Mouse (Mus musculus): ENCODE results near the gene Mbnl2. TPM values are rescaled to one million over a fixed set of nuclear protein-coding genes. Genes with fewer than 3 reads are reported as not detected.
A peak's percentile ranks its signal among the peaks of the same experiment; 100 is the strongest.

Mbnl2 gene
- polyA plus RNA-seq (2016; fragmentation: Nextera tagmentation; extraction: Ambion mirVana), result 30.0 TPM in 2 replicates

DNA sequence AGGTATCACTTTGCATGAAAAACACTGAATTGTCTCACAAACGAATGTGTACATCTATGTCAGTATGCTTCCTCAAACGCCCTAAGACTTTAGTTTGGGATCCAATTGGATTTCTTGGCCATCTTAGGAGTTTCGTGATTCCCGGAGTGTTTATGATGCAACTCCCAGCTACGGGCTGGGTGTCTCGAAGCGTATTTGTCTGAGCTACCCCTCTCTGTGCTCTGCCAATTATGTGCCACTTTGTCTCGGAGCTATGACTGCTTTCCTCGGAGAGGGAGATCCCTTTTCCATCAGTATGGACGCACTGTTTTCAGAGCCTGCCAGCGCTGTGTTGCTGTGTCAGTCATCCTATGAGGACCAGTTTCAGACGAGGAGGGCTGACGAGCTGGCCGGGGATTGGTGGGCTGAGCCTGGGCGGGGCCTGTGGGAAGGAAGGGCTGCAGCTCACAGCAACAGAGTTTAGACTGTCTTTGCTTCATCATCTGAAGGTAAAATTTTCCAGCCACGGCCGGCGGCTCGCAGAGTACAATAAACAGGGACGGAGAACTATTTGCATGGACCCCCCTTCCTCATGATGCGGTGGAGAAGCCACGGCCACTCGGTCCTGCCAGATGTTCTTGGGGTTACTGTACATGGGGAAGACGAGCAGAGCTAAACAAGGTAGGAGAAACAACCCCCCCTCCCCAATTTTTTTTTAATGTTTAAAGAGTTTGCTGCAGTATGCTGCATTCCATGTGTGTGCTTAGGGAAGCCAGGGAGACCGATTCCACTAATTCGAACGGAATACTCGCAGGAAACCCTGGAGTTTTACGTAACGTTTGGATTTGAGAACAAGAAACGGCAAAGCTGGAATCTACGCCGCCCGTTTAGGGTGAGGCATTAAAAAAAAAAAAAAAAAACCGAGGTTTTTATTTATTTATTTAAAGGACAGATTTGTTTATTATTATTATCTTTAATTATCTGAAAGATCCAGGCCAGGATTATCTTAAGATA is at the start of gene Mbnl2:
TSS of gene Mbnl2 (plus strand) at position 424 of the 993 bp plus-strand sequence.
- H3K27ac ChIP-seq, result peak within 1 kb of the TSS; percentile 90
- no peaks in the 10 kb centered on the region for H3K36me3 ChIP-seq (replicated peaks)
- peak within 1 kb of the TSS; percentile 70 for H3K4me3 ChIP-seq
- H3K27me3 ChIP-seq (ENCODE audit: poor library complexity, severe bottlenecking), result no peaks in the 10 kb centered on the region
- 2% methylated on average over 35 of the region's 35 CpGs for WGBS
- H3K9me3 ChIP-seq, result no peaks in the 10 kb centered on the region
- peaks cover 68% of the 10 kb centered on the region for H3K4me1 ChIP-seq
- peak; percentile 94 for DNase-seq (ENCODE audit: extremely low spot score, low spot score)

DNA sequence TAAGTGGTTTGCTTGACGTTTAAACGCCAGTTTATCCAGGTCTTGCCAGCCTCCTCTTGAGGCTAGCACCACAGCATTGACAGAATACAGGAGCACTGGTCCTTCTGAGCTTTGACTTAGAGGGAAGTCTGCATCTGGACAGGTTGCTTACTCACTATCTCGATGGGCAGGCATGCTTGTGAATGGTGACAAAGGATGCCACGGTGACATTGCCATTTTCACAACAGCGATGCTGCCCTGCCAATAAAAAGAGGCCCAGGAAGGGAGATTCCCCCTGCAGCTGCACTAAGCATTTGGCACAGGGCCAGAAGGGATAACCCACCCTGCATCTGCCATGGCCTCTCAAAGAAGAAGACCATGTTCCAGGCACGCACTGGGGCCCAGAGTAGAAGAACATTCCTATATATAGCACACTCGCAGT is 43.4 kb upstream of the Mbnl2 start:
- Histone ChIP-seq H3K4me3 (no peak overlapping the region), H3K27me3 (ENCODE audit: poor library complexity, severe bottlenecking) (no peaks in the 10 kb centered on the region), H3K27ac (no peak overlapping the region), H3K36me3 (replicated peaks) (no peaks in the 10 kb centered on the region), H3K4me1 (no peaks in the 10 kb centered on the region), H3K9me3 (no peaks in the 10 kb centered on the region)
- 89% methylated on average over 7 of the region's 7 CpGs for WGBS
- no peak for DNase-seq (ENCODE audit: extremely low spot score, low spot score)

DNA sequence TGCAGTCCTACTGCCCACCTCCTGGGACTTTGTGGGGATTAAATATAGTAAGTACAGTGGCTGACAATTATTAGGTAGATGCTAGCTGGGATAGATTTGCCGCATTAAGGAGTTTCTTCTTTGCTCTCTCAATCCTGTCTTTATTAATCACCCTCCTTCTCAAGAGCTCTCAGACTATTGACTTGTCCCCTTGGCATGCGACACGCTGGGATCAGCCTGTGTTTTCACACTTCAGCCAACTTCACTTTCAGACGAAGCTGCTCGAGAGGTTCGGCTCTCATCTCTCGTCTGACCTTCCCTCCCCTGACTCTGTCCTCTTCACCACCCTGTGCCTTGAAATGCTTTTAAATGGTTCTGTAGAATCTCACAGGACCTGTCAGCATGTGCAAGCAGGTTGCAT is 39.9 kb upstream of the Mbnl2 start:
- H3K36me3 ChIP-seq (replicated peaks), result no peaks in the 10 kb centered on the region
- no peaks in the 10 kb centered on the region for H3K9me3 ChIP-seq
- WGBS, result 80% methylated on average over 7 of the region's 7 CpGs
- no peak overlapping the region for H3K27ac ChIP-seq
- no peak overlapping the region for H3K4me3 ChIP-seq
- 0 out of 2 replicates have a peak, but pooled peaks cover 3% of the 10 kb centered on the region for H3K4me1 ChIP-seq
- DNase-seq (ENCODE audit: extremely low spot score, low spot score), result no peak
- no peaks in the 10 kb centered on the region for H3K27me3 ChIP-seq (ENCODE audit: poor library complexity, severe bottlenecking)

DNA sequence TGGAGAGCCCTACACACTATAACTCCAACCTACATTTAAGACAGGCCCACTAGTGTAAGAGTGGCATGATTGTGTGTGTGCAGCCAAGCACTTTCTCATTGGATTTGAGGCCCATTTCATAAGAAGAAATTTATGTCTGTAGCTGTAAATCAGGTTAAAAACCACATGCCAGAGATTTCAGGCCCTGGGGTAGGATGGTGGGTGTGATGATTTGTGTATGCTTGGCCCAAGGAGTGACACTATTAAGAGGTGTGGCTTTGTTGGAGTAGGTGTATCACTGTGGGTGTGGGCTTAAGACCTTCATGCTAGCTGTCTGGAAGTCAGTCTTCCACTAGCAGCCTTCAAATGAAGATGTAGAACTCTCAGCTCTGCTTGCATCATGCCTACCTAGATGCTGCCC is 37.0 kb upstream of the Mbnl2 start:
- H3K9me3 ChIP-seq, result no peaks in the 10 kb centered on the region
- H3K27ac ChIP-seq, result no peak overlapping the region
- 0 out of 2 replicates have a peak, but pooled peaks cover 3% of the 10 kb centered on the region for H3K4me1 ChIP-seq
- no peak overlapping the region for H3K4me3 ChIP-seq
- H3K27me3 ChIP-seq (ENCODE audit: poor library complexity, severe bottlenecking), result no peaks in the 10 kb centered on the region
- no peaks in the 10 kb centered on the region for H3K36me3 ChIP-seq (replicated peaks)
- DNase-seq (ENCODE audit: extremely low spot score, low spot score), result no peak

DNA sequence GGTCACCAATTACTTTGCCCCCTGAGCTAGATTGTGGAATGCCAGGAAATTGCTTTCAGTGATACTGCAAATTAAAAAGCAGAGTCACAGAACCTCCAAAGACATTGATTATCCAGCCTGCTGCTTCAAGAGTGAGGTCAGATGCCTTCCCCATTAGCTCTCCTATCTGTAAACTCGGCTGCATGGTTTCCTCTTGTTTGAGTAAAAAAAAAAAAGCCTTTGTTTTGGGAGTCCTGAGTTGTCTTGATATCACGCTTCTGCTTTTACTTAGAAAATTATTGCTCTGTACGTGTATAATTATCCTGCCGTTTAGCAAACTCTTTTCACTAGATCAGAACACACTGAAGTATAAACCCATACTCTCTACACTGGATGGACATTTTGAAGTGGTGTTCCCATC is 35.3 kb upstream of the Mbnl2 start:
- WGBS, result 65% methylated on average over 4 of the region's 4 CpGs
- H3K4me3 ChIP-seq, result no peak overlapping the region
- H3K27me3 ChIP-seq (ENCODE audit: poor library complexity, severe bottlenecking), result no peaks in the 10 kb centered on the region
- no peaks in the 10 kb centered on the region for H3K9me3 ChIP-seq
- no peak for DNase-seq (ENCODE audit: extremely low spot score, low spot score)
- peaks cover 7% of the 10 kb centered on the region; the same call in 1 of the 2 replicates for H3K4me1 ChIP-seq
- no peak overlapping the region for H3K27ac ChIP-seq
- no peaks in the 10 kb centered on the region for H3K36me3 ChIP-seq (replicated peaks)

DNA sequence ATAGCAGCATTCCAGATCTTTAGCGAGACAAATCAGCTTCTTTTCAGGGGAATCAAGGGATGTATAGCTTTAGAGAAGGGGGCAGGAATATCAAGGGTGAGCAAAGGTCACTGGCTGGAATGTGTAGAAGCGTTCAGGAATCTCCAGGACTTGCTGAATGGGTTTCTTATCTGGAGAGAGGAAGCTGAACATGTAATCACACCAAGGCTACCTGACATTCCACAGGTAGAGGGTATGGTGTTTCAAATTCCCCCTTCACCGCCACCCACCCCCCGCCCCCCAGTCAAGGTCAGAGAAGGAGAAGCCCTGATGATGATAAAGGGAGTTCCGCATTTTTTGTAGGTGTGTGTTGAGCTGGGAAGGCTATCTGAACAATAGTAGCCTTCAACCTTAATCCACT is 32.8 kb upstream of the Mbnl2 start:
- H3K4me1 ChIP-seq, result peaks cover 8% of the 10 kb centered on the region; the same call in 1 of the 2 replicates
- no peaks in the 10 kb centered on the region for H3K36me3 ChIP-seq (replicated peaks)
- 73% methylated on average over 5 of the region's 5 CpGs for WGBS
- no peaks in the 10 kb centered on the region for H3K27me3 ChIP-seq (ENCODE audit: poor library complexity, severe bottlenecking)
- DNase-seq (ENCODE audit: extremely low spot score, low spot score), result no peak
- no peak overlapping the region for H3K27ac ChIP-seq
- H3K9me3 ChIP-seq, result no peaks in the 10 kb centered on the region
- no peak overlapping the region for H3K4me3 ChIP-seq

DNA sequence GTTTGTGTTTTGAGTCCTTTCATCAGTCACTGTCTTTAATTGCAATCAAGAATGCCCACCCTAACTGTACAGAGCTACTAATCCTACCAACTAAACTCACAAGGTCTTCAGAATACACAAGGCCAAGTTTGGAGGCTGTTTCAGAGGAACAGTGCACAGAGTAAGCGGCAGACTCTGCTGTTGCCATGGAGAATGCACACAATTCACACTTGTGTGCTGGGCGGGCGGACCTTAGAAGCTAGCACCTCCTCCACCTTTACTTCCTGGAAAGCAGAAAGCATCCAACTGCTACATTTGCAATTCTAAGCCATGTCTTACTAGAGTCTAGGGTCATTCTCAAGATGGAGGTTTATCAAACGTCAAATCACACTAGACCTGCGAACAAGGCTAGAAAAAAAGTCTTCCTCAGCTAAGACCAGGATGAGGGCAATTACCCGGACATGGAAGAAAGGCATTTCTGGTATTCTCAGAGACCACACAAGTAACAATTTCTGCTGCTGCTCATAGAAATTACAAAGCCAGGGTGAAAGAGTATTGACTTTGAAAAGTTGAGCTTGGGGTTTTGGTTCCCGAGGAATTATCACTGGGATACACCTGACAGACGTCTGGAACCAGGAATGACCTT is 30.3 kb upstream of the Mbnl2 start:
- 81% methylated on average over 8 of the region's 8 CpGs for WGBS
- H3K4me1 ChIP-seq, result peaks cover 5% of the 10 kb centered on the region; the same call in 1 of the 2 replicates
- DNase-seq (ENCODE audit: extremely low spot score, low spot score), result no peak

DNA sequence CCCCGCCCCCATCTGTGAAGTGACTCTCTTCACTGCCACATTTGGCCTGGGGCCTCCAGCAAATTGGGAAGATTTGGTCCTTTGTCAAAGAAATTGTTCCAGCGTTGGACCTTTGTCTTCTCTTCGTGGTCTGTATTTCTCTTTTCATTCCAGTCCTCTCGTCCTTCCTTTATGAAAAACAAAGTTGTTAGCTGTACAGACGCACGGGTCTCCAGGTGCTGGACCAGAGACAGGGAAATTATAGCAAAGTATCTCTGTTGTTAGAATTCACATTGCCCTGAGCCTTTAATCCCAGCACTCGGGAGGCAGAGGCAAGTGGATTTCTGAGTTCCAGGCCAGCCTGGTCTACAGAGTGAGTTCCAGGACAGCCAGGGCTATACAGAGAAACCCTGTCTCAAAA is 22.1 kb upstream of the Mbnl2 start:
- no peak for DNase-seq (ENCODE audit: extremely low spot score, low spot score)

More for the DNA sequence above, 30.3 kb upstream of the Mbnl2 start:
- no peaks in the 10 kb centered on the region for H3K36me3 ChIP-seq (replicated peaks)
- no peaks in the 10 kb centered on the region for H3K9me3 ChIP-seq
- H3K27ac ChIP-seq, result no peak overlapping the region
- no peaks in the 10 kb centered on the region for H3K27me3 ChIP-seq (ENCODE audit: poor library complexity, severe bottlenecking)
- H3K4me3 ChIP-seq, result no peak overlapping the region

DNA sequence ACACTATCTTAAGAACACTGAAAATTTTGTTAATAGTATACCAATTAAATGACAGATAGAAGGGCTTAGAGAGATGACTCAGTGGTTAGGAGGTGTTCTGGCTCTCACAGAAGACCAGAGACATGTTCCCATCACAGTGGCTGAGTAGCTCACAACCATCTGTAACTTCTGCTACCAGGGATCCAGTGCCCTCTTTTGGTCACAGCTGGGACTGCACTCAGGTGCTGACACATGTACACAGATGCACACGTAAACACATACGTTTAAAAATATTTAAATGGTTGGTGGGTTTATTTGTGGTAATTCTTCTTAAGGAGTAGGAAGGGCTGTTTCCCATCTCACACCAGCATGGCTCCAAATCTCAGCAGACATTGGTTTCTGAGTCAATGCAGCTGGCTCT is 19.3 kb upstream of the Mbnl2 start:
- no peaks in the 10 kb centered on the region for H3K4me1 ChIP-seq
- no peak for DNase-seq (ENCODE audit: extremely low spot score, low spot score)
- no peaks in the 10 kb centered on the region; the same call in 1 of the 2 replicates for H3K9me3 ChIP-seq
- WGBS, result 98% methylated on average over 2 of the region's 2 CpGs
- H3K36me3 ChIP-seq (replicated peaks), result no peaks in the 10 kb centered on the region
- H3K4me3 ChIP-seq, result no peak overlapping the region
- no peaks in the 10 kb centered on the region for H3K27me3 ChIP-seq (ENCODE audit: poor library complexity, severe bottlenecking)
- H3K27ac ChIP-seq, result no peak overlapping the region

More for the DNA sequence above, 22.1 kb upstream of the Mbnl2 start:
- H3K4me3 ChIP-seq, result no peak overlapping the region
- H3K4me1 ChIP-seq, result no peaks in the 10 kb centered on the region
- no peaks in the 10 kb centered on the region for H3K27me3 ChIP-seq (ENCODE audit: poor library complexity, severe bottlenecking)
- no peaks in the 10 kb centered on the region for H3K36me3 ChIP-seq (replicated peaks)
- no peaks in the 10 kb centered on the region; the same call in 1 of the 2 replicates for H3K9me3 ChIP-seq
- H3K27ac ChIP-seq, result no peak overlapping the region
- WGBS, result 79% methylated on average over 7 of the region's 7 CpGs

DNA sequence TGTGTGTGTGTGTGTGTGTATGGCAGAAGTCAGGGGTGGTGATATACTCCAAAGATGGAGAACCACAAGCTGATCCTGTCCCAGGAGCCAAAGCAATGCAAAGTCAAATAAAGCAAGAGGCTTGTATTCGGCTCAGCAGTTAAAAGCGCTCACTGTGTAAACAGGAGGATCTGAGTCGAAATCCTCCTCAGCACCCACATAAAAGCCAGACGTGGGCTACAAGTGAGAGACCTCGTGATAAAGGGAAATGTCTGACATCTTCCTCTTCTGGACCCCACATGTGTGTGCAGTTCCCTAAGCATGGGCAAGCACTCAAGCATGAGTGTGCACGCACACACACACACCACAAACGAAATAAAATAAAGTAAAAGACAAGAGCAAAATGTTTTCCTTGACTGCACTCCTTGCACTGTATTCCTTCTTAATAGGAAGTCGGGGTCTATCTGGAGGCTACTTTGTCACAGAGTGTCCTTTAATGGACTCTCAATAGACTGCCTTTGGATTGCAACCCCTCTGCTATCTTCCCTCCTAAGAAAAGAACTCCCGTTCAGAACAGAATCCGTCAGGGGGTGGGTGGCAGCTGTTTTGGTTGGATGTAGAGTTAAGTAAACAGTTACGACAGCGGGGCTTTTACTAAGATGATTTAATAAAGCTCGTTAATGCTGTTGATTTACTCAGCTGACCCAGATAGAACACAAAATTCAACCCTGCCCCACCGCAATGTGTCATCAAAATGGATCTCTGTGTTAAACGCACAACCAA is 18.7 kb upstream of the Mbnl2 start:
- WGBS, result 85% methylated on average over 15 of the region's 15 CpGs
- Histone ChIP-seq H3K4me1 (no peaks in the 10 kb centered on the region), H3K27me3 (ENCODE audit: poor library complexity, severe bottlenecking) (no peaks in the 10 kb centered on the region), H3K4me3 (no peak overlapping the region), H3K27ac (no peak overlapping the region), H3K36me3 (replicated peaks) (no peaks in the 10 kb centered on the region), H3K9me3 (no peaks in the 10 kb centered on the region; the same call in 1 of the 2 replicates)
- DNase-seq (ENCODE audit: extremely low spot score, low spot score), result no peak

DNA sequence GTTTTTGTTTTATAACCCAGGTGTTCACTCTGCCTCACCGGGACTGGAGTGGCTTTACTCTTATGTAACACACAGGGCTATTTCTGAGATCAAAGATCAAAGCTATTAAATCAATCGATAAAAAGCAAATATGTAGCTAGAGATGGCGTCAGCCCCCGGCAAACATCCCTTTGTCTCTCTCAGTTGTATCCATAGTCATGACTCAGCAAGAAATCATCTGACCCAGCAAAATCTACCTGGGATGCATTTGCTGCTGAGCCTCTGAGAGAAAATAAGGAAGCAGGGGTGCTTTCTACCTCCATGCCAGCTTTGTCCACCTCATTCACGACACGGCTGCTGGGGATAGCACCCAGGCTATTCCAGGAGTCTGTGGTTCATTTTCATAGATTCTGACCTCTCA is 18.0 kb upstream of the Mbnl2 start:
- Histone ChIP-seq H3K27me3 (ENCODE audit: poor library complexity, severe bottlenecking) (no peaks in the 10 kb centered on the region), H3K9me3 (no peaks in the 10 kb centered on the region; the same call in 1 of the 2 replicates), H3K36me3 (replicated peaks) (no peaks in the 10 kb centered on the region), H3K27ac (no peak overlapping the region), H3K4me3 (no peak overlapping the region), H3K4me1 (no peaks in the 10 kb centered on the region)
- no peak for DNase-seq (ENCODE audit: extremely low spot score, low spot score)
- WGBS, result 91% methylated on average over 6 of the region's 6 CpGs

DNA sequence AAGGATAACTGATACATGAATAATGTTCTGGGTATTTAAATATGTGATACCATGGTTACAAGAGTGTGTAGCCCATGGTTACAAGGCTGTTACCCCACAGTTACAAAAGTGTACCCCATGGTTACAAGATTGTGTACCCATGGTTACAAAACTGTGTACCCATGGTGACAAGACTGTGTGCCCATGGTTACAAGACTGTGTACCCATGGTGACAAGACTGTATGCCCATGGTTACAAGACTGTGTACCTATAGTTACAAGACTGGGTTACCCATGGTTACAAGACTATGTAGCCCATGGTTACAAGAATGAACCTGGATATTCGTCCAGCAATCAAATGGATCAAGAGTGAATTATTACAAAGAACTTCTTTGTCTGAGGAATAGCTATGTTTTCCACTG is 16.0 kb upstream of the Mbnl2 start:
- H3K27ac ChIP-seq, result no peak overlapping the region
- WGBS, result 80% methylated on average over 1 of the region's 1 CpGs
- no peak overlapping the region for H3K4me3 ChIP-seq
- no peaks in the 10 kb centered on the region; the same call in 1 of the 2 replicates for H3K9me3 ChIP-seq
- DNase-seq (ENCODE audit: extremely low spot score, low spot score), result no peak
- H3K36me3 ChIP-seq (replicated peaks), result no peaks in the 10 kb centered on the region
- no peaks in the 10 kb centered on the region for H3K4me1 ChIP-seq
- H3K27me3 ChIP-seq (ENCODE audit: poor library complexity, severe bottlenecking), result no peaks in the 10 kb centered on the region
